Mouse (Mus musculus) kidney, postnatal 0 days (tissue): ENCODE measurements around the gene Itgb3. TPM values are rescaled to one million over a fixed set of nuclear protein-coding genes. Genes with fewer than 3 reads are reported as not detected.

ENCODE experiments used
- ATAC-seq: fragments of 200-750 bp; cut with Nextera tagmentation; replicated peaks from 2 replicates; pipeline ENCODE4 v1.8.0; 2017; ENCODE audit warnings: low read depth, moderate number of reproducible peaks, moderate TSS enrichment, moderate library complexity; ENCODE audit not compliant: low FRiP score
- DNase-seq: peaks from one replicate; pipeline ENCODE4 v3.0.0-alpha.2; 2016; ENCODE audit warnings: low spot score
- H3K27ac ChIP-seq: fragments of 300-500 bp; sonication (generic); 2 replicates; pipeline ENCODE4 v1.5.1; 2014; ENCODE audit warnings: mild to moderate bottlenecking
- H3K27me3 ChIP-seq: fragments of 300-500 bp; sonication (generic); 2 replicates; pipeline ENCODE4 v1.6.1; 2014; ENCODE audit warnings: low read length, mixed read lengths; ENCODE audit not compliant: insufficient read depth
- H3K36me3 ChIP-seq: fragments of 300-500 bp; sonication (generic); 2 replicates; pipeline ENCODE4 v1.6.1; 2014; ENCODE audit warnings: low read length, mixed read lengths; ENCODE audit not compliant: insufficient read depth
- H3K4me1 ChIP-seq: fragments of 300-500 bp; sonication (generic); replicated peaks from 2 replicates; pipeline ENCODE4 v1.6.1; 2014; ENCODE audit warnings: antibody characterized with exemption, low read length, mixed read lengths; ENCODE audit not compliant: insufficient read depth
- H3K4me2 ChIP-seq: fragments of 300-500 bp; sonication (generic); 2 replicates; pipeline ENCODE4 v1.6.1; 2014; ENCODE audit warnings: mild to moderate bottlenecking, low read length, moderate library complexity, mixed read lengths
- H3K4me3 ChIP-seq: fragments of 300-500 bp; sonication (generic); replicated peaks from 2 replicates; pipeline ENCODE4 v1.5.1; 2014; ENCODE audit warnings: low read depth, low read length
- H3K9ac ChIP-seq: fragments of 300-500 bp; sonication (generic); 2 replicates; pipeline ENCODE4 v1.6.1; 2014; ENCODE audit warnings: low read depth, low read length
- H3K9me3 ChIP-seq: fragments of 300-500 bp; sonication (generic); replicated peaks from 2 replicates; pipeline ENCODE4 v1.6.1; 2016; ENCODE audit warnings: low read length, inconsistent platforms, mixed read lengths
- CTCF ChIP-seq: IDR thresholded peaks from 2 replicates; pipeline ENCODE4 v1.5.1; 2016; ENCODE audit warnings: antibody characterized with exemption, low read depth, mild to moderate bottlenecking, moderate library complexity
- WGBS: fragments of 180-500 bp; shearing (Covaris S2); extraction: QIAGEN DNeasy Blood & Tissue Kit; methylation state at CpG from one replicate; pipeline ENCODE4 v1.1.7; 2014; 5-methylcytosine and 5-hydroxymethylcytosine counted together
- polyA plus RNA-seq: library from polyadenylated mRNA; unstranded; fragments of >200 nt; fragmentation: Nextera tagmentation; extraction: Ambion mirVana; gene quantifications from 2 replicates; pipeline ENCODE4 v1.2.1, GENCODE M21; 2015

Gene Itgb3
- polyA plus RNA-seq, 1 experiment from 2014 or later = 0.95 TPM

GRCm38 (mm10) chr11:104600675-104601074 lies 7.1 kb upstream of the Itgb3 start:
- H3K4me3 ChIP-seq = no peak overlapping the region
- ATAC-seq = no peak
- H3K27me3 ChIP-seq = no peaks in the 10 kb centered on the region
- no peak overlapping the region for H3K4me2 ChIP-seq
- no peak overlapping the region for H3K9ac ChIP-seq
- no peak for TF ChIP-seq CTCF
- H3K4me1 ChIP-seq = no peaks in the 10 kb centered on the region
- WGBS = 61% methylated on average over 4 of the region's 4 CpGs
- H3K27ac ChIP-seq = no peak overlapping the region
- no peaks in the 10 kb centered on the region for H3K9me3 ChIP-seq
- H3K36me3 ChIP-seq = no peaks in the 10 kb centered on the region
- no peak for DNase-seq

DNA sequence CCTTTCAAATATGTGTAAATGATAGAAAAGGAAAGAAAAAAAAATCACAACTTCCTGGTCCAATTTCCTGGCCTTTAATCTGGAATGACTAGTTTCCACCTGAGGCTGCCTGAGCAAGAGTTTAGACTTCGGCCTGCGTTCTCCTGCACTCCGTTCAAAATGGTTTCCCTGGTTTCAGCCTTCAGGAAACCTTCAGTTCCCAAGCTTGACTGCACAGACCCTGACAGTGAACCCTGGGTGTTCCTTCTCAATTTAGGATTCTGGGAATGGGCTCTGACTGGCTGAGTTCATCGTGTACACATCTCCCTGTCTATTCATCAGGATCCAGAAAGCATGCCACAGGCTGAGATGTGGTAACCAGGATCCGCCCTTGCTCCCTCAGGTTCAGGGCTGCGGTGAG lies 3.6 kb upstream of the Itgb3 start:
- Histone ChIP-seq H3K4me2 (no peak overlapping the region), H3K9me3 (no peaks in the 10 kb centered on the region), H3K27ac (no peak overlapping the region), H3K4me3 (no peak overlapping the region), H3K36me3 (no peaks in the 10 kb centered on the region), H3K9ac (no peak overlapping the region), H3K4me1 (no peaks in the 10 kb centered on the region), H3K27me3 (0 out of 2 replicates have a peak, but pooled peaks cover 3% of the 10 kb centered on the region)
- WGBS = 51% methylated on average over 6 of the region's 6 CpGs
- TF ChIP-seq CTCF = no peak
- ATAC-seq (no peak), DNase-seq (no peak)

DNA sequence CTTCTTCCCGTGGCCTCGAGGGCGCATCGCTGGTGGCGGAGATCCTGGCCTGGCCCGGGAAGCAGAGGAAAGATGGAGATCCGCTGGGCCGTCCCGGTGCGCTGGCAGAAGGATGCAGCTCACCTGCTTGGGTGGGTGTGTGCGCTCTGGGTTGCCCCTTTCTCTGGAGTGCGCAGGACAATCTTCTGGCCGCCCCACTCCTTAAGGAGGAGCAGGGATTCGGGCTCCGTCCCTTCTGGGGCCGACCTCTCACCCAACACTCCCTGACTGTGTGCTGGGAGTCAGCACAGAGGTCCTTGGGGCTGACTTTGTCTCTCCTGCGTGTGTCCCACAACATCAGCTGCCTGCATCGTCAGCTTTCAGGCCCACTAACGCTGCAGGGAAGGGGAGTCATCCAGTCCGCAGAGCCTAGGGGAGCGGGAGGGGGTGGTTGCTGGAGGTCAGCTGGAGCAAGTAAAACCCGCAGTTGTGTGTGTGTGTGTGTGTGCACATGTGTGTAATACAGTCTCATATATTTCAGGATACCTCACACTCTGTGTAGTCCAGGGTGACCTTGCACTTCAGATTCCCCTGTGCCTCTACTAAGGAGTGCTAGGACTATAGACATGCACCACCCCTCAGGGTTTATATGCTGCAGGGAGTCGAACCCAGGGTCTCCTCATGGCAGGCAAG lies 585 bp downstream of the Itgb3 start:
- no peaks in the 10 kb centered on the region for H3K9me3 ChIP-seq
- H3K27me3 ChIP-seq = 0 out of 2 replicates have a peak, but pooled peaks cover 3% of the 10 kb centered on the region
- WGBS = 4% methylated on average over 20 of the region's 23 CpGs
- H3K9ac ChIP-seq = peak overlapping the region; percentile 57
- H3K4me2 ChIP-seq = peak overlapping the region; percentile 98
- no peaks in the 10 kb centered on the region for H3K4me1 ChIP-seq
- no peaks in the 10 kb centered on the region for H3K36me3 ChIP-seq
- no peak overlapping the region for H3K27ac ChIP-seq
- DNase-seq (no peak), ATAC-seq (peak; percentile 44; the same call in 1 of the 2 replicates)
- H3K4me3 ChIP-seq = peak overlapping the region; percentile 51
- no peak for TF ChIP-seq CTCF

- Histone ChIP-seq H3K27ac (no peak overlapping the region), H3K36me3 (no peaks in the 10 kb centered on the region), H3K27me3 (0 out of 2 replicates have a peak, but pooled peaks cover 3% of the 10 kb centered on the region), H3K4me2 (no peak overlapping the region), H3K4me1 (no peaks in the 10 kb centered on the region), H3K4me3 (no peak overlapping the region), H3K9ac (no peak overlapping the region), H3K9me3 (no peaks in the 10 kb centered on the region)
- ATAC-seq (no peak), DNase-seq (no peak)
- TF ChIP-seq CTCF = no peak
- 76% methylated on average over 6 of the region's 6 CpGs for WGBS
Observed at GRCm38 (mm10) chr11:104609033-104609684, 1.4 kb downstream of the Itgb3 start.

DNA sequence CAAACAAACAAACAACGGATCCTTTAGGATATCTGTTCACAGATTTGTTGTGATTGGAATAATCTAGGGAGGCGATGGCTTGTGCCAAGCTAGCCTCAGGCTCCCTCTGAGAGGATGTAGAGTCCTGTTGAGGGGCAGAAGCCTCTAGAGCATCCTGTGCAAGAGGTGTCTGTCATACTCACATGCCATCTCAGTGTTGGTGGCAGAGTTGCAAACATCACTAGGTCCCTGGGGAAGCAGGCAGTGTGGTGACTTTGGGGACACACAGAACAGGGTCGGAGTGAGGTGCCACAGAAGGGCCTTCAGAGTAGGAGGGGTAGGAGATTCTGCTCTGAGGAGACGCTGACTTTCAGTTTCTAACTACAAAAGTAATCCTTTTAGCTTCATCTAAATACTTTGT lies 1.9 kb downstream of the Itgb3 start:
- DNase-seq (no peak), ATAC-seq (no peak)
- 60% methylated on average over 4 of the region's 4 CpGs for WGBS
- no peak overlapping the region for H3K4me2 ChIP-seq
- H3K4me1 ChIP-seq = no peaks in the 10 kb centered on the region
- no peak for TF ChIP-seq CTCF
- 0 out of 2 replicates have a peak, but pooled peaks cover 3% of the 10 kb centered on the region for H3K27me3 ChIP-seq
- no peak overlapping the region for H3K9ac ChIP-seq
- no peaks in the 10 kb centered on the region for H3K36me3 ChIP-seq
- H3K4me3 ChIP-seq = no peak overlapping the region
- no peaks in the 10 kb centered on the region for H3K9me3 ChIP-seq
- H3K27ac ChIP-seq = no peak overlapping the region

DNA sequence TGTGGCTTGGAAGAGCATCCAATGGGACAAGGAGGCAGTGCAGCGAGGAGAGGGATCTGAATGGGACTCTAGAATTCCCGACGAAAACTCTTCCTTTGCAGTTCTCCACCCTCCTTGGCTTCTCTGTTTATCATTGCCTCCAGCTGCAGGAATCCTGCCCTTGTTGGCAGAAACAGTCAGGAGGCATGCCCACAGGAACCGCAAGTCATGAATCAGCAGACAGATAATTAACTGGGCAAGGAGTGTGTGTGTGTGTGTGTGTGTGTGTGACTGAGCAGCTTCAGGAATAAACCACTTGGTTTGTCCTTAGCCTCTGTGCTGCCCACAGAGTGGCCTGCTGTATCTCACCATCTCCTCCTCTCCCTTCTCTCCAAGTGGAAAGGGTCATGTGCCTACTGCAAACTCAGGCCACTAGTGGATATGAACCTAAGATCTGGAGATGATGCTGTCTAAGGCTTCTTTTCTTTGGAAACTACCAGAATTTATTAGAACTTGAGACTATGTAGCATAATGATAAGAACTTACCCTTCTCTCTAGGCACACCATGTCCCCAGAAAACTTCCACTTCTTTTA lies 3.9 kb downstream of the Itgb3 start:
- Histone ChIP-seq H3K27me3 (no peaks in the 10 kb centered on the region), H3K9me3 (no peaks in the 10 kb centered on the region), H3K4me2 (no peak overlapping the region), H3K4me1 (no peaks in the 10 kb centered on the region), H3K9ac (no peak overlapping the region), H3K36me3 (no peaks in the 10 kb centered on the region), H3K4me3 (no peak overlapping the region), H3K27ac (no peak overlapping the region)
- peak; percentile 57 for ATAC-seq
- WGBS = 31% methylated on average over 4 of the region's 4 CpGs
- no peak for TF ChIP-seq CTCF
- DNase-seq = peak; percentile 37
